Mouse (Mus musculus) layer of hippocampus, adult 2 months (tissue): ENCODE measurements around the gene Slco4c1. TPM values are rescaled to one million over a fixed set of nuclear protein-coding genes. Genes with fewer than 3 reads are reported as not detected.

Source experiments
- DNase-seq, 2 experiments: peaks; one replicate each; pipeline ENCODE4 v3.0.0; 2022; ENCODE audit warnings: low spot score in 2 of 2
- H3K27ac ChIP-seq: fragments of 200-600 bp; 2 replicates; pipeline ENCODE4 v1.8.1; 2022
- H3K4me3 ChIP-seq: fragments of 200-600 bp; 2 replicates; pipeline ENCODE4 v1.8.1; 2022; ENCODE audit warnings: mild to moderate bottlenecking
- CTCF ChIP-seq: fragments of 200-600 bp; conservative IDR thresholded peaks from 2 replicates; pipeline ENCODE4 v1.8.1; 2022; ENCODE audit warnings: antibody characterized with exemption, mild to moderate bottlenecking, moderate library complexity
- long read RNA-seq, 2 experiments: library from polyadenylated mRNA; stranded (forward); transcript quantifications; one replicate each; pipeline ENCODE4 v2.0.0; 2021; ENCODE audit warnings: borderline mapping rate in 2 of 2
- total RNA-seq, 2 experiments: library from RNA; stranded (reverse); gene quantifications; 2 replicates each; pipeline ENCODE4 v1.2.3; 2021

Gene Slco4c1
- 1 to 10 TPM; 2.4 to 2.5 TPM for total RNA-seq
- long read RNA-seq, experiment 1, partial matches to known transcripts: 0 of 1 reads
- long read RNA-seq, experiment 1, other reads (novel, unspliced or antisense): 1 of 1 reads
- long read RNA-seq, experiment 2, partial matches to known transcripts: 0 of 1 reads
- long read RNA-seq, experiment 2, other reads (novel, unspliced or antisense): 1 of 1 reads

DNA sequence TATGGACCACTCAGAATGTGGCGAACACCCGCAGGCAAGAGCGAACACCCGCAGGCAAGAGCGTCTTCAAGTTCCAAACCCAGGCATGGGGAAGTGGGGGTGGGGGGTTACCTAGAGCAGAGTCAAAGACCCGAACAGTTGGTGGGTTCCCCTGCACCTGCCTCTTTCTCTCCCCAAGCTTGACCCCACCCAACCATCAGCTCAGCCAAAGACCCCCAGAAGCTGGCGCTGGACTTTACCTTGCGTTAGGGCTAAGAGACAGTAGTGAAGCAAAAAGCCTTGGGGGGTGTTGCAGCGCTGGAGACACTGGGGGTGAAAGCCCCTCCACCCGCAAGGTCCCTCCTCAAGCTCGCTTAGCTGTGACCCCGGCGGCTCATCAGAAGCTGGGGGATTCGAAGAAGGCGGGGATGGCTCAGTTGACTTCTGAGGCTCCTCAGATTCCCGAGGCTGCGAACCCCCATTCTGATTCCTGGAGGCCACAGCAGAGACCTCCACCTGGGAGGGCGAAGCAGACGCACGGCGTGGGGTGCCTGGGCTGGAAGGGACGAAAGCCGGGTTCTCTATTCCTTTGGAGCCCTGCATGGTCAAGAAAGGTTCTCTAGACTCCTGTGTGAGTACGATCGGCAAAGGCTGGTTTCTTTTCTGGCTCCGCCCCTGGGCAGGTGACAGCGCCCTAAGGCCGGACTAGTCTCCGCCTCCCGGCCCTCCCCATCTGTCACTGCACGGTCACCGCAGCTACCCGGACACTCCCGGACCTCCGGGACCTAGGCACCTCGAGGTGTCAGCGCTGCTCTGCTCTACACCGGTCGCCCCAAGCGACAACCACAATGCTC is at the start of gene Slco4c1:
TSS of gene Slco4c1 (minus strand) at position 644 of the 833 bp plus-strand sequence.
- peak within 1 kb of the TSS; percentile 66 for H3K27ac ChIP-seq
- TF ChIP-seq CTCF: no peak
- H3K4me3 ChIP-seq: peak within 1 kb of the TSS; percentile 66
- peak in 1 of 2 experiments; percentile 27 for DNase-seq

GRCm38 (mm10) chr1:96917333-96917732 is 45.4 kb upstream of the Slco4c1 start:
- TF ChIP-seq CTCF: no peak
- no peak for DNase-seq
- Histone ChIP-seq H3K4me3 (no peak overlapping the region), H3K27ac (no peak overlapping the region)

GRCm38 (mm10) chr1:96883788-96884187 is 11.8 kb upstream of the Slco4c1 start:
- no peak for DNase-seq
- Histone ChIP-seq H3K4me3 (no peak overlapping the region), H3K27ac (no peak overlapping the region)
- TF ChIP-seq CTCF: no peak

- H3K27ac ChIP-seq: no peak overlapping the region
- no peak for DNase-seq
- no peak overlapping the region for H3K4me3 ChIP-seq
- TF ChIP-seq CTCF: no peak
These were observed 6.6 kb upstream of the Slco4c1 start for GRCm38 (mm10) chr1:96878572-96878971.

- Histone ChIP-seq H3K4me3 (no peak overlapping the region), H3K27ac (no peak overlapping the region)
- TF ChIP-seq CTCF: no peak
- no peak for DNase-seq
These were observed 4.1 kb upstream of the Slco4c1 start for GRCm38 (mm10) chr1:96876076-96876475.

DNA sequence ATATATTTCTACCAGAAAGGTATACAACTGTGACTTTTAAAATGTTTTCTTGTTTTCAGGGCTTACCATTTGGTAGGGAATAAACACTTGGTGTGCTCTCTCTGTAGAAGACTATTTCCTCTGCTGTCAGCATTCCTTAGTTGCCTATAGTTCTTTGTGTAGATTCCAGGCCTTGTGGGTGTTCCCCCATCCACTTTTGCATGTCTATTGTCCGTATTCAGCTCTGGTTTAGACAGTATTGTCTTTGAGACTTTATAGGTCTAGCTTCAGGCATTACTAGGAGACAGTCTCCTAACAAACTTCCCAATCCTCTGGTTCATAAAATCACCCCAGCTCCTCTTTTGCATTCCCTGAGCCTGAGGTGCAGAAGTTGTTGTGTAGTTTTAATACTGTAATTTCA is 2.7 kb upstream of the Slco4c1 start:
- DNase-seq: no peak
- no peak for TF ChIP-seq CTCF
- Histone ChIP-seq H3K27ac (no peak overlapping the region), H3K4me3 (no peak overlapping the region)

GRCm38 (mm10) chr1:96872361-96872693 is 356 bp upstream of the Slco4c1 start:
- no peak for DNase-seq
- TF ChIP-seq CTCF: no peak
- Histone ChIP-seq H3K27ac (peak overlapping the region; percentile 66), H3K4me3 (peak overlapping the region; percentile 66)

DNA sequence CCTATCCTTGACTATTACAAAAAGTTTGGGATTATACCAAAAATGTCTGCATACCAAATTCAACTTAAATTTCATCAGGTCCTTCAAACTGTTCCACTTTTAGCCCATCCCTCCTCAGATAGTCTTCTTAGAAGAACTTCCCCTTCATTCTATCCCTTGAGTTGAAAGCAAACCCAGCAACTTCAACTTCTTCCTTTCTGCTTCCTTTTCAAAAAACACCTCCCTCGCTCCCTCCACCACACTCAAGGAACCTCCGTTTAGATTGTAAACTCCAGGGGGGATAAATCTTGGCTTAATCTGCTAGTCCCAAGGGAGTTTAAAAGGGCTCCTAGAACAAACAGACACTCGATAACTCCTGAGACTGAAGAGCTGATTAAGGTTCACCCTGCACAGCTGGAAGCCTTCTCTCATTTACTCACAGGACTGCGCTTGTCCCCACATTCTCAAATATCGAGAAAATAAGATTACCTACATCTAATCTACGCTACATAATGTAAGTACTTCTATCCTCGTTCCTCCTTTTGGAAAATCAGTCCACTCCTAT is 1.1 kb downstream of the Slco4c1 start:
- H3K27ac ChIP-seq: no peak overlapping the region
- H3K4me3 ChIP-seq: peak overlapping the region; percentile 66
- TF ChIP-seq CTCF: no peak
- no peak for DNase-seq

DNA sequence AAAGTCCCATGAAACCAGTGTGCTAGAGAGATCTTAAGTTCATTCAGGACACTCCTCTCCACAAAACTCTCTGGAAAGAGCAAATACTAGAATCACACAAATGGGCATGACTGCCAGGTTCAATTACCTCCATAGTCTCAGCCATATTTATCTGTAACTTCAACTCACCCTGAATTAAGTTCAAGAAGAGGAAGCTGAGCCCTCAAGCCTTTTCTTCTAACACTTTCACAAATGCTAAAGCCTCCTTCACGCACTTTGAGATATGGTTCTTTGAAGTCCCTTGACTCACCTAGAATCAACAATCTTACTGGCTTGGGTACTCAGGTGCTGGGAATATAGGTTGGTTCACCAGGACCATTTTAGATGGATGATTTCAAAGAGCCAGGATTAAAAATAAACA is 3.2 kb downstream of the Slco4c1 start:
- H3K4me3 ChIP-seq: no peak overlapping the region
- TF ChIP-seq CTCF: no peak
- no peak overlapping the region for H3K27ac ChIP-seq
- DNase-seq: no peak

DNA sequence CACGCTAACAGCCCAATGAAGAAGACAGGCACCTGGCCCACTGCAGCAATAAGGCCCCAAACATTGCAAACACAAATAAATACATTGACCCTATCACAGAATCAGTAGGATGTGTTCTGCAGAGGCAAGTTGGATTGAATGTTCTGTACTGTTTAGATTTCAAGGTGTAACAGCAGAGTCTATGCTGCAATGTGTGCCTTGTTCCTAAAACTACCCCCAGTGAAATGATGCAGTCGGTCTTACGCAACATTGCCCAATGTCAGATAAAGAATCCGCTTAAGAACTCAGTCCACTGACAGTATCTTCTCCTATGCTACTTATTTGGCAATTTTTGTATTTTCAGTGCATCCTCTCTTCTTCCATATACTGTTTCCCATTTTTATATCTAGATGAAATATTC is 6.0 kb downstream of the Slco4c1 start:
- H3K4me3 ChIP-seq: no peak overlapping the region
- DNase-seq: no peak
- H3K27ac ChIP-seq: no peak overlapping the region
- no peak for TF ChIP-seq CTCF

DNA sequence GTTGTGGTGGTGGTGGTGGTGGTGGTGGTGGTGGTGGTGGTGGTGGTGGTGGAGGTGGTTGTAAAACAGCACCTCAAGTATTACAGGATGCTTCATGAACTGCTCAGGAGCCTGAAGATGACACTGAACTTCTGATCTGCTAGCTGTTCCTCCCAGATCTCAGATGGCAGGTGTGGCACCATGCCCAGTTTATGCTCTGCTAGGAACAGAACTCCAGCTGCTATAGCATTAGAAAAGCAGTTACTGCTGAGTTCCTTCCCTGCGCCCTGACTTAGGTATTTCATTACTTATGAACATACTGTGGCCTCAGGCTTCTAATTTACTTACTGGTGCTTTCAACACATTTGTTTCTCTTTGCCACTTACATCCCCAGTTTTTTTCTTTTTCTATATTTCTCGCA is 7.9 kb downstream of the Slco4c1 start:
- no peak overlapping the region for H3K27ac ChIP-seq
- H3K4me3 ChIP-seq: no peak overlapping the region
- no peak for TF ChIP-seq CTCF
- no peak for DNase-seq

DNA sequence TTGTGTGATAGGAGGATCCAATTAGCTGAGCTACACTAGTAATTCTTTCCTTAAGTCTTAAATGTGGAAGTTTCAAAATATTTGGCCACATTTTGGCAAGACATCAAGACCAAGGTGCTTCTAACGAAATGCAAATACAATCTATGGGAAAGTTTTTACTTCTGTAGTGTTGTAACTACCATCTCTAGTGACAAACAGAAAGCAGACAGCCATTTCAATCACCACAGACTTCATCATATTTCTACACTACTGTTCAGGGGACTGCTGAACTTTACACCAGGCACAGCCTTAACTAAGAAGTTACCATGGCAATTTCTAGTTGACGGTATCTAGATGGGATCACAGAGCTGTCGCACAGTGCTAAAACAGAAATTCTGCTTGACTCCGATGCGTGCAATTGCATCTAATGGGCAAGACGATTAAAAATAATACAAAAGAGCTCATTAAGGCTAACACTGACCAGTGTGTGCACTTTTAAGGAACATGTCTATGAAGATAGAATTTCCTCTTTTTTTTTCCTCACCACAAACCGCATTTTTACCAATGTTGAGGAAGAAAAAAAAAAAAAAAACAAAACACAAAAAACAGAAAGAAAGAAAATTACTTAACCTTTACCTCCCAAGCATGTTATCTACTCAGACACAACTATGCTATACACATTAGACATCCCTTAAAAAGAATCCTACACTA is 11.8 kb downstream of the Slco4c1 start:
- no peak for DNase-seq
- Histone ChIP-seq H3K4me3 (no peak overlapping the region), H3K27ac (no peak overlapping the region)
- no peak for TF ChIP-seq CTCF

DNA sequence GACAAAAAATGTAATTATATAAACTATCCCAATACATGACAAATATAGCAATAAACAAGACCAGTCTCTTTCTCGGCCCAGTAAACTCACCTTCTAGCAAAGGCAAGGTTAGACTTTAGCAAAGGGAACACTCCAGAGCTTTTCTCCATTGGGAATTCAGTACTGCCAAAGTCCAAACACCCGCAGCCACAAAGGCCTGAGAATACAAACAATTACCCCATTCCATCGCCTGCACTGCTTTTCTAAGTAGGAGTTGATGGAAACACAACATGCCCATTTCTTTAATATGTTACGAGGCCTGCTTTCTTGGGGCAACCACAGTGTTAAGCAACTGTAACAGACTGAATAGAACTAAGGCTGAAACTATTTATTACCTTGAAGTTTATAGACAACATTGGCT is 18.4 kb downstream of the Slco4c1 start:
- TF ChIP-seq CTCF: no peak

DNA sequence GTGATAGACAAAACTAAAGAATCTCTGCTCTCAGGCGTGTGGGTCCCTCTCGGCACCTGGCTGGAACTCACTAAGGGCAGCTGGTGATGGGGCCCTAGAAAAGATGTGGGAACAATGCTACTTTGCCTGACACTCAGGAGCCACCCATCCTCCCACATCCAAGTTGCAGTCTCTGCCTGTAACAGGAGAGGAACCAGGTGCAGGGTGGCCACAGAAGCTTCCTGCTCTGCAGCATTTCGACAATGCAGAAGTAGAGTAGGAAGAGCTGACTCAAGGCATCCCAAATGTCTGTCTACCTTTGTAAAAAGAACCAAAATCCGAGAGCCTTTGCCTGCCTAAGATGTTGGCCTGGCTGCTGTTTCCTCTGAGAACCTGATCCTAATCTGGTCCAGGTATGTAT is 22.9 kb downstream of the Slco4c1 start:
- Histone ChIP-seq H3K27ac (no peak overlapping the region), H3K4me3 (no peak overlapping the region)
- no peak for TF ChIP-seq CTCF
- DNase-seq: no peak

More for the DNA sequence above, 18.4 kb downstream of the Slco4c1 start:
- Histone ChIP-seq H3K4me3 (no peak overlapping the region), H3K27ac (no peak overlapping the region)
- DNase-seq: no peak
